Mouse (Mus musculus) mouse trophoblast stem cell (cell line): ENCODE data around the gene Lrfn2.

Experiments
- in situ Hi-C, 2 experiments: fragments of 300-500 bp; cut with MseI, MboI; formaldehyde crosslinking; loops; 2 replicates in 1 of 2; 3 replicates in 1 of 2; pipeline ENCODE4 v1.15.1; 2025

Gene Lrfn2

DNA sequence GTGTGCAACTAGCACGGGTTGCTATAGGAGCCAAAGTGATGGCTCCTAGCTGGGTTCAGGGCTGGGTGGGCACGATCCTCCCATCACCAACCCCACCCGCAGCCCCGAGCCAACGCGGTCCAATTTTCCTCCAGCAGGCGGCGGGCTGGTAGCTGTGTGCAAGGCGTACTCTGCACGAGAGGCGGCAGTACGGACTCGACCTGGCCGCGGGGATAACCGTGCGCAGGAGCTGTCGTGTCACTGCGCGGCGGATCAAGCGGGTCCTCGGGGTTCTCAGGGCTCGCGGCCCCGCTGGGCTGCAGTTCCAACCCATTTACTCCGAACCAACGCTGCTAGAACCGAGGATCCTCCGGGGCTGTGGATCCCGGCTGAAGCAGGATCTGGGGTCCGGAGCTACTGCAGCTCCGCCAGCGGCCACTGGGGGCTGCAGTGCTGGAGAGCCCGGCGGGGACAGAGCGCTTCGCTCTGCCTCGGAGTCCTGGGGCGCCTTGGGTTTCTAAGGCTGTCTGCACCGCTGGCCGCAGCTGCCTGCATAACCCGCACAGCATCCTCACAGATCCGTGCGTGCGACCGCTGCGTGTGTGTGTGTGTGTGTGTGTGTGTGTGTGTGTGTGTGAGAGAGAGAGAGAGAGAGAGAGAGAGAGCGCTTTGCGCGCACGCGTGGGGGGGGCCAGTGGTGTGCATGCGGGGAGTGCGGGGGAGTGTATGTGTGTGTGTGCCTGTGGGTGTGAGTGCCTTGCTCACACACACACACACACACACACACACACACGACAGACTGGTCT lies at the start of gene Lrfn2:
Lrfn2 (plus strand) TSS at position 759 of the 785 bp plus-strand sequence.
- in situ Hi-C loops, result no loop called here

DNA sequence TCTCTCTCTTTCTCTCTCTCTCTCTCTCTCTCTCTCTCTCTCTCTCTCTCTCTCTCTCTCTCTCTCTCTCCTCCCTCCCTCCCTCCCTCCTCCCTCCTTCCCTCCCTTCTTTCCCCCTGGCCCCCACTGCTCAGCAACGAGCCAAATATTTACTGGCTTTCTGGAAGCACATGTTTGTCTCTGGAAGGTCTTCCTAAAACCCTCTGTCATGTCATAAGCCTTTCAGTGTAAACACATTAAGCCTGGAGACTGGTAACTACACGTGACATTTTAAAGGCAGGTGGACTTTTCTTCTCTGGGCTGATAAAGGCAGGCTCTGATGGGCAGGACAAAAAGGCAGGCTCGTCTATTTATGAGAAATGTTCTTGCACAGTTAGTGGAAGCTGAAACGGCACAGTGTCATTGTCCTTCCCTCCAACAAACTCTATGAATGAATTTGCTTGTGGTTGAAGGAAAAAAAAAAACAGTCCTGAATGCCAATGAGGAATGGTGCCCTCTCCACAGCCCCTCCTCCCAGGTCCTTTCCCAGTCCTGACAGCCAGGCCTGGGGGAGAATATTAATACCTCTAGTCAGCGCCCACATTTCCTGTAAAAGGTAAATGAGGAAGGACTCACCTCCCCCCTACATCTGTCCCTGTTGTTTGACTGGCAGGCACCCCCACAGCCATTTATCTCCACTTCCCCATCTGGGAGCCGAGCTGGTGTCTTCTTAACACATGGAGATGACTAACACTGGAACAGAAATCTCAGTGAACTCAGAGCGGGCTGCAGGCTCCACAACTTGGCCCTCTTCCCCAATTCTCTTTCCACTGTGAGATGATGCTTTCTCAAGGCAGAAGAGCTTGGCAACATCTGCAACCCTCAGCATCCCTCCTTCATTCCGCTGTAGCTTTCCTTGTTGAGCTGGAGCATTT lies 44.5 kb upstream of the Lrfn2 start:
- in situ Hi-C loops, result no loop called here

- in situ Hi-C loops, result no loop called here
These were observed 26.7 kb upstream of the Lrfn2 start for GRCm38 (mm10) chr17:48905286-48906040.

- in situ Hi-C loops, result no loop called here
These were observed 18.7 kb upstream of the Lrfn2 start for GRCm38 (mm10) chr17:48913437-48913836.

DNA sequence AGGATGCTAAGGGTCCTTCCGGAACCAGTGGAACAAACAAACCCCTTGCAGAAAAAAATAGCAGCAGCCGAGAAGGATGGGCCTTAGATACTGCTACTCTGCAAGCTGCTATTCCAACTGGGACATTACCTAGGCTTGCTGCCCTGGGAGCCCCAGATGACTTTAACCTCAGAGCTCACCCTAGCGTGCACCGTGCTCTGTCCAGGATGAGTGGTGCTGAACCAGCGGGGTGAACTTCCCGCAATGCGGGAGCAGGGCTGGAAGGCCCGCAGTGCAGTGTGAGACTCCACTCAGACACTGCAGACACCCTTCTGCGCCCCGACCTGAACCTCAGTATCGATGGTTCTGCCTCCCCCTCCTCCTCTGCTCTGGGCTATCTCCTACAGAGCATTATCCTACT lies 14.8 kb upstream of the Lrfn2 start:
- in situ Hi-C loops, result no loop called here

- in situ Hi-C loops, result no loop called here
These were observed 13.7 kb upstream of the Lrfn2 start for GRCm38 (mm10) chr17:48918458-48918857.

- in situ Hi-C loops, result no loop called here
These were observed 9.3 kb upstream of the Lrfn2 start for GRCm38 (mm10) chr17:48922905-48923304.

DNA sequence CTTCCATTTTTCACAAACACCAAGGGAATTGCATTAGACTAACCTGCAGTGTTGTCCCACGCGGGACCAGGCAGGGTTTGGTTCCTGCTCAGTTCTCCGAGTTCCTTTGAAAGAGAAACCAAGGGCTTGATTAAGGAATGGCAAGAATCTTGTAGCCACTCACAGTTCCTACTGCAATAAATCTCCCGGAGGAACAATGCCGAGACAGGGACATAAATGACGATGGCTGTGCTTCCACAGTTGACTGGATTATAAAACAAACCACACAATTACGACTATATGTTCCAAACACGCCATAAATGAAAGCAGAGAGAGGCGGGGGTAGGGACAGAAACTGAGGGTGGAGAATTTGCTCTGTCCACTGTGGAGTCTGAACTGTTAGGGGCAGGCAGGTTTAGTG lies 6.8 kb upstream of the Lrfn2 start:
- in situ Hi-C loops, result loop anchor here in 1 of 2 experiments (5.0 kb wide), 1 partner anchor 257 kb away; no protein-coding TSS in a partner anchor

GRCm38 (mm10) chr17:48930994-48931393 lies 1.2 kb upstream of the Lrfn2 start:
- in situ Hi-C loops, result no loop called here

- in situ Hi-C loops, result no loop called here
These were observed 277 bp downstream of the Lrfn2 start for GRCm38 (mm10) chr17:48932406-48932906.

DNA sequence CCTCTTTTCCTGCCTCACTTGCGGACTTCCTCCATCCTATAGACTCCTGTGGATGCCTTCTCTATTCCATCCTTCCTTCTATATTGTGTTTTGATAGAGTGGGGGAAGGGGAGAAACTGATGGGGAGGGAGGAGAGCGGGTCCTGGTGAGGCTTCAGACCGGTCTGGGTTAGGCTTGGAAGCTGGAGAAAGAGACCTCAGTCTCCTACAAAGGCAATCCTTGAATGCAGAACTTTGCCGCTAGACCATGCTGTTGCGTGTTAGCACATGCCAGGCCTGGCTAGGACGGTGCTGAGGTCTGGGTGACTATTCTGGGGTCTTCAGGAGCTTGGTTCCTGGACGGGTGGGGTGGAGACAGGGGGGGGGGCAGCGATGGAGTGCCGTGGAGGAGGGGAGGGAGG lies 737 bp downstream of the Lrfn2 start:
- in situ Hi-C loops, result no loop called here

DNA sequence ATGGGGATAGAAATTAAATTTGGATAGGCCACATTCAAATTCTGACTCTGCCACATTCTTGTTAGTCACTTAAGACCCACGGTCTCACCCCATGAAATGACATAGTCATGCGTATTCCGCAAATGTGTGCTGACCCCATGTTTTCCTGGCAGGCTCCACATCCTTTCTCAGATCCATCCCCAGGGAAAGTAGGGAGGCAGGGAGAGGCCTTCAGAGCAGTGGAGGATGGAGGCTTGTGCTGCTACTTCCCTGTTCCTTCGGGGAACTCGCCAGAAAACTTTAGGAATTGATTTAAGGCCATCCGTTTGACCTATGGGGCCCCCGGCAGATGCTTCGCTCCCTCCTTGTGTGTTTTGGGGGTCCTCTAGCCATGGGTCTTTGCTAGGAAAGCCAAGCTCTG lies 3.0 kb downstream of the Lrfn2 start:
- in situ Hi-C loops, result loop anchor here in 1 of 2 experiments (5.0 kb wide), 1 partner anchor 247 kb away; no protein-coding TSS in a partner anchor

- in situ Hi-C loops, result loop anchor here in 1 of 2 experiments (5.0 kb wide), 1 partner anchor 246 kb away; no protein-coding TSS in a partner anchor
These were observed 4.4 kb downstream of the Lrfn2 start for GRCm38 (mm10) chr17:48936445-48937141.

DNA sequence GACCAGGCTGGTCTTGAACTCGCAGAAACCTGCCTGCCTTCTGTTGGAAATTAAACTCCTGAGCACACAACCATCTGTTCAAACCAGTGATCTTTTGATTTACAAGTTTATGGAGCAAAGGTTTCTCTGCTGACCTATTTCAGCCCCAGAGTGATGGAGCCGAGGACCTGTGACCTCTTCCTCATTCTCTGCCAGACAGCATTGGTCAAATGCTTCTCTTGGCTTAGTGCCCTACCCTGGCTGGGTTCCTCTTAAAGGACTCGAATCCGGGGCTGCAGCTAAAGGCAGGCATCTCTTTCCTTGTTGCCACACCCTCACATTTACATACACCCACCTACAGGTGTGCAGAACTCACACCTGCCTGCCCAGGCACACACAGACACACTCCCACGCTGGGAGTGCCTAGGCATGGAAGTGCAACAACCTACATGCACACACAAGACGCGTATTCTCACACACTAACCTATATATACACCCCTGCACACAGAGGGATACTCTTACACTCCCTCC lies 6.6 kb downstream of the Lrfn2 start:
- in situ Hi-C loops, result loop anchor here in 1 of 2 experiments (5.0 kb wide), 1 partner anchor 244 kb away; no protein-coding TSS in a partner anchor

DNA sequence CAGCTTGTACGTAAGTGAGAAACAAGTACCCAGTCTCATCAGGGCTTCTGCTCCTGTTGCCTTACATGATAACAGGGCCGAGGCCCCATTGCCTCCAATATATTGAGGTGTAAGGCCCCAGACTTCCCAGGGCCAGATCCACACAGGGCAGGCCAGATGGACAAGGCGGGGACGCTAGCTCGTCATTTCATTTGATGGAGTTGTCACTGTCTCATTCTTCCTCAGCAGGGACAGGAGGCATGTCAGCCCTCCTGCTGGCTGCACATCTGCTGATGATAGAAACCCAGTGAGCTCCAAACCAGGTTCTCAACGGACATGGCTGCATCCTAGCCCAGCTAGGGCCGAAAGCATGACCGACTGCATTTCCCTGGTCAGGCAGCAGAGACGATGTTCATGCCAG lies 14.1 kb downstream of the Lrfn2 start:
- in situ Hi-C loops, result no loop called here

GRCm38 (mm10) chr17:48946765-48947164 lies 14.6 kb downstream of the Lrfn2 start:
- in situ Hi-C loops, result no loop called here

- in situ Hi-C loops, result no loop called here
These were observed 19.1 kb downstream of the Lrfn2 start for GRCm38 (mm10) chr17:48951250-48951649.

- in situ Hi-C loops, result no loop called here
These were observed 24.0 kb downstream of the Lrfn2 start for GRCm38 (mm10) chr17:48956033-48956631.

DNA sequence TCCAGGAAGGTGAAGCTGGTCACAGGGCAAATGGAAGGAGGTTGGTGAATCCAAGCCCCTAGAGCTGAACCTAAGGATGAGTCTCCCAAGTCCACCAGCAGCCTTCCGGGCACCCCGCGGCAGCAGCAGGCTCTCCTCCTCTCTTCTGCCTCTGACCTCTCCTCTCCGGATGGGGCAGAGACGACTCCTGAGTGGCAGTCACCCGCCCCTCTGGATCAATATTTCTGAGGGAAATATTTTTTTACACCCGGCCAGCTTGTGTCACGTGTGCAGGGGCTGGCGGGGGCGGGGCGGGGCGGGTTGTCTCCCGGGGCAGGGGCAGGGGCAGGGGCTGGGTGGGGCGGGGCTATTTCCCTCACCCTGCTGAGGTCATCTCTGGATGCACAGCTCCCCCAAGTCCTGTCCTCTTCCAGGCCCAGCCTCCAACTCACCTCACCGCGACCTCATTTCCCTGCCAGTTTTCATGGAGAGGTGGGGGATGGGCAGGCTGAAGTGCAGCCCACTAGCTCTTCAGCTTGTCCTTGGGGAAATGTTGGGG lies 28.1 kb downstream of the Lrfn2 start:
- in situ Hi-C loops, result no loop called here

- in situ Hi-C loops, result no loop called here
These were observed 30.5 kb downstream of the Lrfn2 start for GRCm38 (mm10) chr17:48962646-48963045.
